Mouse (Mus musculus): ENCODE data around the gene Ccdc6.

GRCm38 (mm10) chr10:70080908-70081307 is 16.0 kb upstream of the Ccdc6 start:
- no peak for TF ChIP-seq GATA1 (IDR thresholded peaks at IDR 0.05; ENCODE audit: borderline replicate concordance, low read length)
- TF ChIP-seq FLI1 (IDR thresholded peaks at IDR 0.05; ENCODE audit: low read length) = no peak
